Mouse (Mus musculus) bone marrow, adult 2 months (tissue): ENCODE results near the gene Mcf2.

Experiments
- CTCF ChIP-seq: fragments of 200-500 bp; IDR thresholded peaks from 2 replicates; pipeline ENCODE4 v1.5.1; 2011; ENCODE audit warnings: low read length, control low read depth; ENCODE audit not compliant: control insufficient read depth, insufficient read depth
- POLR2A ChIP-seq: fragments of 200-500 bp; IDR thresholded peaks from 2 replicates; pipeline ENCODE4 v1.6.1; 2011; ENCODE audit warnings: low read depth, mild to moderate bottlenecking, control low read depth, low read length, borderline replicate concordance; ENCODE audit not compliant: control insufficient read depth

- no peak for TF ChIP-seq CTCF
- no peak for TF ChIP-seq POLR2A
Measured at GRCm38 (mm10) chrX:60178025-60178743, 705 bp downstream of the Mcf2 start.
